Mouse (Mus musculus) liver, postnatal 0 days (tissue): ENCODE measurements around the gene Pou2f3.

ENCODE experiments used
- CTCF ChIP-seq: sonication (generic); IDR thresholded peaks from 2 replicates; pipeline ENCODE4 v1.5.1; 2016; ENCODE audit warnings: antibody characterized with exemption, low read depth
- EP300 ChIP-seq: IDR thresholded peaks from 2 replicates; pipeline ENCODE4 v1.6.1; 2016; ENCODE audit warnings: antibody characterized with exemption, low read depth, mild to moderate bottlenecking

DNA sequence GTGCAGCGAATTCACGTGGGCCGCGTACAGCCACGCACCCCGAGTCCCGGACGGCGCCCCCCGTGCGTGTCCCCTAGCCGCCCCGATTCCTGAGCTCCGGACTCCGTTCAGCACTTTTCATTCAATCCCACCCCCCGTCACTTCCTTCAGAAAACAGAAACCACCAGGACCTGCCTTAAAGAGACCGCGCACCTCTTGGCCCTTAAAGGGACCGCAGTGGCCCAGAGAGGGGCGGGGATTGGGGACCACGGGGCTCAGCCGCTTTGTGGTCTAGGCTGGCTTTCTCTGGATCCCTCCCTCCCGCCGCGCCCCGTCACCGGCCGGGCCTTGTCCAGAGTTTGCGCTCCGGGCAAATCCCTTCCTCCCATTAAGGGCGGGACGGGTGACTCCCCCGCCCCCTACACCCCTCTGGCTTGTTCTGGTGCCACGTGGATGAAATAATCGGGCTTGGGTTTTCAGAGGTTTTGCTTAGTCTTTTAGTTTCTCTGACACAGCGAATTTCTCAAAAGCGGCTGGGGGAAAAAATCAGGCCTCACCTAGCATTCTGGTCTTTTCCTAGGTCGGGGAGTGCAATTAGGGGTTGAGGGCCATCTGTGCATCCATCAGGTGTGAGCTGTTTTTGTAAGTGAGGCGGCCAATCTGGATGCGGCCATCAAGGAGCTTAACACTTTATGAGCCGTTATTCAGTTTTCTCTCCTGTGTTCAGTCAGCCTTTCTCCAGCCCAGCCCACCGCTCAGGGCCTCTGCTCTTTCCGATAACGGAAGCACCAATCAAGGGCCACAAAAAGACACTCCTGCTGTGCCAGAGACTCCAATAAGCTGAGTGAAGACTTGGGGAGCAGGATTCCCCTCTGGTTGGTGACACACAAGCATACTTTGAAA, 29.8 kb upstream of the Pou2f3 start, which contains the start of gene Oaf:
- no peak for TF ChIP-seq CTCF
- TF ChIP-seq EP300 = no peak; the same call in 1 of the 2 replicates
